Mouse (Mus musculus): Measurements from ENCODE around the gene Bcl6b.

DNA sequence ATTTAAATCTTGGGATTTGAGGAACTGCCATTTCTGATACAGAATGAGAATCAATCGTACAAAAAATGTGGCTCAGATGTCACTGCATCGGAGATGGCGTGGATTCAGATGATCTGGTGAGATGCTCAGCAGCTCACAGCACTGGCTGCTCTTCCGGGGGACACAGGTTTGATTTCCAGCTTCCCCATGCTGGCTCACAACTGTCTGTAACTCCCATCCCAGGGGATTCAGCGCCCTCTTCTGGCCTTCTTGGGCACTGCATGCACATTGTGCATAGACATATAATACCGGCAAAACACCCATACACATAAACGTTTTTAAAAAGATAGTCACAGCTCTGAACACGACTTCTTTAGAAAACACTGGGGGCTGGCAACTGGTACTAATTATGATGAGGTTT is 52.0 kb downstream of the Bcl6b start:
- TF ChIP-seq CTCF (IDR thresholded peaks at IDR 0.05; ENCODE audit: low read depth, low read length) (peak; percentile 34; the same call in 1 of the 2 replicates), GATA1 (IDR thresholded peaks at IDR 0.05; ENCODE audit: borderline replicate concordance, low read length) (no peak), TAL1 (conservative IDR thresholded peaks at IDR 0.05; ENCODE audit: low read depth, low read length) (no peak), POLR2AphosphoS5 (IDR thresholded peaks at IDR 0.05; ENCODE audit: insufficient replicate concordance, low read depth, low read length) (no peak), GATA2 (IDR thresholded peaks at IDR 0.05; ENCODE audit: borderline replicate concordance, low read depth, low read length) (no peak)
